Mouse (Mus musculus) stomach, postnatal 0 days (tissue): ENCODE data around the gene Cntnap5b. TPM values are rescaled to one million over a fixed set of nuclear protein-coding genes. Genes with fewer than 3 reads are reported as not detected.

ENCODE experiments used
- ATAC-seq: fragments of 200-750 bp; cut with Nextera tagmentation; 2 replicates; pipeline ENCODE4 v1.8.0; 2017; ENCODE audit not compliant: low FRiP score, low TSS enrichment
- DNase-seq: peaks from one replicate; pipeline ENCODE4 v3.0.0-alpha.2; 2016; ENCODE audit warnings: low spot score
- H3K27ac ChIP-seq: fragments of 300-500 bp; sonication (generic); replicated peaks from 2 replicates; pipeline ENCODE4 v1.5.1; 2014; ENCODE audit warnings: mild to moderate bottlenecking, control low read depth
- H3K27me3 ChIP-seq: fragments of 300-500 bp; sonication (generic); 2 replicates; pipeline ENCODE4 v1.6.1; 2014; ENCODE audit warnings: low read length; ENCODE audit not compliant: control insufficient read depth, insufficient read depth
- H3K36me3 ChIP-seq: fragments of 300-500 bp; sonication (generic); 2 replicates; pipeline ENCODE4 v1.6.1; 2014; ENCODE audit warnings: low read length, mixed read lengths; ENCODE audit not compliant: control insufficient read depth, insufficient read depth
- H3K4me1 ChIP-seq: fragments of 300-500 bp; sonication (generic); replicated peaks from 2 replicates; pipeline ENCODE4 v1.6.1; 2014; ENCODE audit warnings: antibody characterized with exemption; ENCODE audit not compliant: control insufficient read depth, insufficient read depth
- H3K4me2 ChIP-seq: fragments of 300-500 bp; sonication (generic); replicated peaks from 2 replicates; pipeline ENCODE4 v1.6.1; 2014; ENCODE audit warnings: low read depth, mild to moderate bottlenecking, control low read depth, moderate library complexity
- H3K4me3 ChIP-seq: fragments of 300-500 bp; sonication (generic); 2 replicates; pipeline ENCODE4 v1.5.1; 2014; ENCODE audit warnings: low read depth, low read length, control low read depth
- H3K9ac ChIP-seq: fragments of 300-500 bp; sonication (generic); 2 replicates; pipeline ENCODE4 v1.6.1; 2014; ENCODE audit warnings: mild to moderate bottlenecking, low read length, control low read depth, mixed read lengths
- H3K9me3 ChIP-seq: fragments of 300-500 bp; sonication (generic); 2 replicates; pipeline ENCODE4 v1.6.1; 2016; ENCODE audit warnings: low read length; ENCODE audit not compliant: control insufficient read depth
- CTCF ChIP-seq: IDR thresholded peaks from 2 replicates; pipeline ENCODE4 v1.5.1; 2016; ENCODE audit warnings: antibody characterized with exemption, low read depth, mild to moderate bottlenecking, moderate library complexity
- EP300 ChIP-seq: optimal IDR thresholded peaks from 2 replicates; pipeline ENCODE3; 2016; ENCODE audit warnings: antibody characterized with exemption
- WGBS: fragments of 180-500 bp; shearing (Covaris S2); extraction: QIAGEN DNeasy Blood & Tissue Kit; methylation state at CpG from one replicate; pipeline ENCODE4 v1.1.7; 2014; 5-methylcytosine and 5-hydroxymethylcytosine counted together
- polyA plus RNA-seq: library from polyadenylated mRNA; unstranded; fragments of >200 nt; fragmentation: Nextera tagmentation; extraction: Ambion mirVana; gene quantifications from 2 replicates; pipeline ENCODE4 v1.2.1, GENCODE M21; 2015

Gene Cntnap5b
- polyA plus RNA-seq, 1 experiment from 2014 or later: not detected

DNA sequence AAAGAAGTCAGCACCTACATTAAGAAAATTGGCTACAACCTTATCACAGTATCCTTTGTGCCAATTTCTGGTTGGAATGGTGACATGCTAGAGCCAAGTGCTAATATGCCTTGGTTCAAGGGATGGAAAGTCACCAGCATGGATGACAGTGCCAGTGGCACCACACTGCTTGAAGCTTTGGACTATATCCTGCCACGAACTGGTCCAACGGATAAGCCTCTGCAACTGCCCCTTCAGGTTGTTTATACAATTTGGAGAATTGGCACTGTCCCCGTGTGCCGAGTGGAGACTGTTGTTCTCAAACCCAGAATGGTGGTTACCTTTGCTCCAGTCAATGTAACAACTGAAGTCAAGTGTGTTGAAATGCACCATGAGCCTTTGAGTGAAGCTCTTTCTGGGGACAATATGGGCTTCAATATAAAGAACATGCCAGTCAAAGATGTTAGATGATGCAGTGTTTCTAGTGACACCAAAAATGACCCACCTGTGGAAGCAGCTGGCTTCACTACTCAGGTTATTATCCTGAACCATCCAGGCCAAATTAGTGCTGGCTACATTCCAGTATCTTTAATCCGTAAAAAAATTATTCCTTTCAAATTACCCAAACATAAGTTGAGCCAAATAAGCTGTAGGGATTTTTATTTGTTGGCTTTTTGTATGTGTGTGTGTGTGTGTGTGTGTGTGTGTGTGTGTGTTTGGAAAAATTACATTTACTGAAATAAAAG is 233.6 kb downstream of the Cntnap5b start:
- no peaks in the 10 kb centered on the region for H3K36me3 ChIP-seq
- H3K4me2 ChIP-seq: no peak overlapping the region
- H3K9me3 ChIP-seq: no peaks in the 10 kb centered on the region
- 72% methylated on average over 5 of the region's 5 CpGs for WGBS
- no peak for ATAC-seq
- DNase-seq: no peak
- no peaks in the 10 kb centered on the region for H3K4me1 ChIP-seq
- TF ChIP-seq EP300: no peak
- no peak for TF ChIP-seq CTCF
- H3K27ac ChIP-seq: no peak overlapping the region
- H3K27me3 ChIP-seq: no peaks in the 10 kb centered on the region
- H3K9ac ChIP-seq: no peak overlapping the region
- no peak overlapping the region for H3K4me3 ChIP-seq

DNA sequence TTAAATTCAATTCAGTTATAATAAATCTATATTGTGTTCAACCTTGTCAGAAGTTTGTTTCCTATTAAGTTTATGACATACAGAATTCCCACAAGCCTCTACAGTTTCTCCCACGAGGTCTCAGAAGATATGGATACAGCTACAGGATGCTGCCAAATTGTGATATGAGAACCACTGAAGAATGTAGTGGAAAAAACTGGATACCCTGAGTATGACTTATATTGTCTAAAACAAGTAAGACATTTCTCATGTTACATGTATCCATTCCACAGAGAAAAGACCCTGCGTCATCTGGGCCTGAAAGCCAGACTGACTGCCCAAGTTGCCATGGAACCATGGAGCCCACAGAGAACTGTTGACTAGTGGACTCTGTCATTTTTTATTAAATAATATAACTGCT is 269.2 kb downstream of the Cntnap5b start:
- Histone ChIP-seq H3K4me1 (no peaks in the 10 kb centered on the region), H3K36me3 (no peaks in the 10 kb centered on the region), H3K4me3 (no peak overlapping the region), H3K9ac (no peak overlapping the region), H3K4me2 (no peak overlapping the region), H3K27ac (no peak overlapping the region), H3K27me3 (no peaks in the 10 kb centered on the region), H3K9me3 (no peaks in the 10 kb centered on the region)
- ATAC-seq: no peak
- 65% methylated on average over 2 of the region's 2 CpGs for WGBS
- DNase-seq: no peak
- TF ChIP-seq CTCF (no peak), EP300 (no peak)

DNA sequence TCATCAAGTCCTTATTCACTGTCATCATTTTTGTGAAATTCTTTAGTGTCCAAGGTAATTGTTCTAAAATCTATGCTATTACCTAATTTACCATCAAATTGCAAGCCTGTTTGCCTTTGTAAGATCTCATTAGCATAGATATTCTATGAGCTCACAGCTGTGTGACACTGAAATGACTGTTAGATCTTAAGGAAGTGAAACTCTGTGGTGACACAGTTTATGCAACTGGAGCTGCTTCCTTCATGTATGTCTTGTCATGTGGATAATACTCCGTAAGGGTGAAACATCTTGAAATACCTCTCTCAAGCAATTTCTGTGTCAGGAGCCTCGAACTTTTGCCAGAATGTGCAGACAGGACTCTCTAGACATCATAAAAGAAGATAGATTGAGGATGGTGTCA is 307.2 kb downstream of the Cntnap5b start:
- Histone ChIP-seq H3K27ac (no peak overlapping the region), H3K36me3 (no peaks in the 10 kb centered on the region), H3K4me3 (no peak overlapping the region), H3K4me1 (no peaks in the 10 kb centered on the region), H3K4me2 (no peak overlapping the region), H3K9ac (no peak overlapping the region), H3K9me3 (no peaks in the 10 kb centered on the region), H3K27me3 (no peaks in the 10 kb centered on the region)
- ATAC-seq (no peak), DNase-seq (no peak)
- WGBS: 63% methylated on average over 2 of the region's 2 CpGs
- no peak for TF ChIP-seq CTCF
- no peak for TF ChIP-seq EP300

DNA sequence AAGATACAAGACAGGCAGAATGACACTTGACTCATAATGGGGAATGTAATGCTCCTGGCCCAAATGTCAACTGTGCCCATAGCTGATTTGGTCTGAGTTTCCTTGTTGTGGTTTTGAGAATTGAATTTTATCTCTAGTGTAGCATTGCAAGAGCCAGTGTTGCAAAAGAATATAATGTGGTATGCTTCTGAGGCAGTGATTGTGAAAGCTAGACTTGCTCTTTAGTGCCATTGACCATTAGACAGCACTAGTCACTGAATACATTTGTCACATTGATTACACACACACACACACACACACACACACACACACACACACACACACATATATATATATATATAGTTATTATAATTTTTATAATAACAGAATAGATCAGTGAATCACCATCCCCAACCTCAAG is 328.0 kb downstream of the Cntnap5b start:
- H3K27ac ChIP-seq: no peak overlapping the region
- H3K9ac ChIP-seq: no peak overlapping the region
- no peak overlapping the region for H3K4me2 ChIP-seq
- no peak for DNase-seq
- TF ChIP-seq CTCF (no peak), EP300 (no peak)
- no peaks in the 10 kb centered on the region for H3K4me1 ChIP-seq
- no peaks in the 10 kb centered on the region for H3K36me3 ChIP-seq
- H3K27me3 ChIP-seq: no peaks in the 10 kb centered on the region
- no peak overlapping the region for H3K4me3 ChIP-seq
- no peaks in the 10 kb centered on the region for H3K9me3 ChIP-seq
- no peak for ATAC-seq

DNA sequence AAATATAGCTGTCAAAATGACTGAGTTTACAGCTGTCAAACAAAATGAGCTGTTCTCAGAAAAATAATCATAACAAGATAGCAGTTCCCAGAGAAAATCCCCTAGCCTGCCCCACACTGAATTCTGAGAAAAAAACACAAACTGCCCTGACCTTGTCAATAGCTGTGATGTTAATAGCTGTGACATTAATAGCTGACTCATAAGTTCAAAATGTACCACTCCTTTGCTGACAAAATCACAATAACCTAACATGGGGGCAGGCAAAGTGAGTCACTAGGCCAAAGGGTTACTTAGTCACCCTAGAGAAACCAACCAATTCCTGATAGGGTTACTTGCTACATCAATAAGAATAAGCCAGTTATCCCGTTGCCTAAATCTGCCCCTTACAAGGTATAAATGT is 328.5 kb downstream of the Cntnap5b start:
- H3K4me2 ChIP-seq: no peak overlapping the region
- H3K36me3 ChIP-seq: no peaks in the 10 kb centered on the region
- no peak for TF ChIP-seq EP300
- H3K9ac ChIP-seq: no peak overlapping the region
- H3K27me3 ChIP-seq: no peaks in the 10 kb centered on the region
- H3K27ac ChIP-seq: no peak overlapping the region
- ATAC-seq (no peak), DNase-seq (no peak)
- H3K4me1 ChIP-seq: no peaks in the 10 kb centered on the region
- no peak overlapping the region for H3K4me3 ChIP-seq
- 76% methylated on average over 1 of the region's 1 CpGs for WGBS
- H3K9me3 ChIP-seq: no peaks in the 10 kb centered on the region

DNA sequence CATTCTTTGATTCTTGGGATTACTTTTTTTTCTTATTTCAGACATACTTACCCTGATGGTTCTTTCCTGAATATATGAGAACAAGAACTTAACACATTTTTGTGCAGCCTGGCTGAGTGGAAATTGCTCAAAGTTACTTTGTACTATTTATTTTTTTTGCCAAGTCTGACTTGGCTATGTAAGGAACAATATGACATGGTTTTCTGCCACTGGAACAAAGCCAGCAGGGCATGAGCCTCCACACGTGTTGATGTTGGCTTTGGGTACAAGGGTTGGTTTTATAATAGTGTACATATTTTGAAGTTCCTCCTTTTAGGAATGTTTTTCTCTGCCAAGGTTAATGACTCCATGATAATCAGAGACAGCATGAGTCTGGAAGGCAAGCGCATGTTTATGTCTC is 331.8 kb downstream of the Cntnap5b start:
- Histone ChIP-seq H3K4me1 (no peaks in the 10 kb centered on the region), H3K36me3 (no peaks in the 10 kb centered on the region), H3K9ac (no peak overlapping the region), H3K4me2 (no peak overlapping the region), H3K9me3 (no peaks in the 10 kb centered on the region), H3K4me3 (no peak overlapping the region), H3K27ac (no peak overlapping the region), H3K27me3 (no peaks in the 10 kb centered on the region)
- WGBS: 59% methylated on average over 2 of the region's 2 CpGs
- ATAC-seq: no peak
- no peak for TF ChIP-seq CTCF
- no peak for TF ChIP-seq EP300
- DNase-seq: no peak
